Mouse (Mus musculus): ENCODE measurements at regions not wholly inside any gene's neighbourhood (a gene's known extent, or its start where the extent isn't known, plus 50 kb on each side); places are given as distances from the start of the nearest gene placed in this dataset.

DNA sequence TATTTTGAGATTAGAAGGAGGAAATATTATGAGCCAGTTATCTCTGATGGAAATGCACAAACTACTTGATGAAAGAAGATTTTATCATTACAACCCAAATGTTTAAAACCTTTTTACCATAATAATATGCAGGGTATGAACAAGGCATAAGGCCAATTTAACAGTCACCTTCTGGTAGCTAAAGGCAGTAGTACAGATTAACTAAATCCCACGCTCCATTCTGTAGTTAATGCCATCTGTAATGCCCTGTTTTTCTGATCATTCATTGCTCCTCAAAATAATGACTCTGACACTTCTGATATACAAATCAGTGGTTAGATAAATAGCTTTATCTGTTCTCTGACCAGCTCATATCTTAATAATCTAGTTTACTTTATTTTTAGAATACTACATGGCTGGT lies 987.8 kb downstream of the Pcdh7 start:
- DNase-seq (ENCODE audit: extremely low spot score in 1 of 2, low spot score in 1 of 2), result no peak

DNA sequence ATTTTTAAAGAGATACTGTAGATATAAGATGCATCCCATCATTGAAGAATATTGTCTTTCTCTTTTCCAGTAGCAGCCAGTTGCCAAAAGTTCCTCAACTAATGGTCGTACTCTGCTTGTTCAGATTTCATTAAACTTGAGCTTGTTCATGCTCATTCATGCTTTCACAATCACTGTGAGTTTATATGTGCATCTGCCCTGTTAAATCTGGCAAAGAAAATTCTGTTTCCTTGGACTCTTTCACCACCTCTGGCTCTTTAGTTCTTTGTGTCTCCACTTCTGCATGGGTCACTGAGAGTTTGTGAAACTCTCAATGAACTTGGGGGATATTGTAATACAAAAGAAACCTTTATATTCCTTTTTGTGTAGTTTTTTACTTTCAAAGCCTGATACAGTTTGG lies 994.6 kb downstream of the Pcdh7 start:
- no peak for DNase-seq (ENCODE audit: extremely low spot score in 1 of 2, low spot score in 1 of 2)

DNA sequence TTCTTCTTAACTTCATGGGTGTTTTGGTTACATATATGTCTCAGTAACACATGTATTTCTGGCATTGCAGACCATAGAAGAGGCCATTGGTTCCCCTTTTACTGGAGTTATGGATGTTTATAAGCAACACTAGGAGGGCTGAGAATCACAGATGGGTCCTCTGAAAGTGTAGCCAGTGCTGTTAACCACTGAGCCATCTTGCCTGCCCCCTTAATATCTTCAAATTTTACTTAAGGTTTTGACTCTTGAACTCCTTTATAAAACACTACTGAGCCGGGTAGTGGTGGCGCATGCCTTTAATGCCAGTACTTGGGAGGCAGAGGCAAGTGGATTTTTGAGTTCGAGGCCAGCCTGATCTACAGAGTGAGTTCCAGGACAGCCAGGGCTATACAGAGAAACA lies 1015.6 kb downstream of the Pcdh7 start:
- no peak for DNase-seq (ENCODE audit: extremely low spot score in 1 of 2, low spot score in 1 of 2)

DNA sequence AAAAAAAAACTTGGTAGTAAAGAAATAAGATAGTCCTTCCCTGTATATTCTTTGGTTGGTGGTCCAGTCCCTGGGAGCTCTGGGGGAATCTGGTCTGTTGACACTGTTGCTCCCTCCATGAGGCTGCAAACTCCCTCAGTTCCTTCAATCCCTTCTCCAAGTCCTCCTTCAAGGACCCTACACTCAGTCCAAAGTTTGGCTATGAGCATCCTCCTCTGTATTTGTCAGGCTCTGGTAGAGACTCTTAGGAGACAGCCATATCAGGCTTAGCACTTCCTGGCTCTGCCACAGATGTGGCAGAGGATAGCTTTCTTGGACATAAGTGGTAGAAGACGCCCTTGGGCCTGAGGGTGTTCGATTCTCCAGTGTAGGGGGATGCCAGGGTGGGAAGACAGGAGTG lies 1016.2 kb downstream of the Pcdh7 start:
- no peak for DNase-seq (ENCODE audit: extremely low spot score in 1 of 2, low spot score in 1 of 2)

DNA sequence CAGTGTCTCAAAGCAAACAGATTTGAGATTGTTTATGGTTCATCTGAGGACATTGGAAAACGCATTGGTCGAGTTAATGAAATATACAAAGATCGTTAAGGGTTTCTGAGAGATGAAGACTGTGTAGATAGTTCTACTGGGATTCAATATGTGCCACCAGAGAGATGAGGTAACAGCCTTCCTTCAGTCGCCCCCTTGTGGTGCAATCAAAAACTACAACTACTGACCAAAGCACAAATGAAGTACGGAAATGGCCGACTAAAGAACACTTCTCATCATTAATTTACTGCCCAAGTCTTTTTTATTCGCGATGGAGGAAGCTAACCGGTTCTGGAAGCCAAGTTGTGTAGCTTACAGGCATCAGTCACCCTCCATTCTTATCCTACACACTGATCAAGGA lies 1018.8 kb downstream of the Pcdh7 start:
- peak; percentile 53 to 86 for DNase-seq (ENCODE audit: extremely low spot score in 1 of 2, low spot score in 1 of 2)

DNA sequence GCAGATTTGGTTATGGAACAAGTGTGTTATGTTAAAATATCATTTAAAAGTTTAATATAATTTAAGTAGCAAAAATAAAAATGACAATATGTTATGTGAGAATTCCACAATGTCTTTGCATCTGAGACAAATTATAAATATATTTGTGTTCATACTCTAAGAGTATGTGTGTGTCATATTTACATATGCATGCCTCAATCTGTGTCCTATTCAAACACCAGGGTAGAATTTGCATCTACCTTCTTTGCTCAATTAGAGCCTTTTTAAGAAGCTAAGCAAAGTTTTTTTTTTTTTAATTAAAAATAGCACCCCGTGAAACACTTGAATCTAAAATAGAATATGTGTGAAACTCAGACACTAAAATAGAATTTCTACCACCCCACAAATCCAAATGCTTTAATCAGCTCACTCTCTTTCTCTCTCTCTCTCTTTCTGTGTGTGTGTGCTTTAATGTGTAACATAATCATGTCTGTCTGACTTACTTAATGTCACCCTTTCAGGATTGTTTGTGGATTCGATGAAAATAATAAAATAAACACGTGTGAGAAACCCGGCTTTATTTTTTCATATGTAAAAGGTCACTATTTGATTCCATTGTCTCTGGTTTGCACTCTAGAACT lies 1019.6 kb downstream of the Pcdh7 start:
- no peak for DNase-seq (ENCODE audit: extremely low spot score in 1 of 2, low spot score in 1 of 2)

DNA sequence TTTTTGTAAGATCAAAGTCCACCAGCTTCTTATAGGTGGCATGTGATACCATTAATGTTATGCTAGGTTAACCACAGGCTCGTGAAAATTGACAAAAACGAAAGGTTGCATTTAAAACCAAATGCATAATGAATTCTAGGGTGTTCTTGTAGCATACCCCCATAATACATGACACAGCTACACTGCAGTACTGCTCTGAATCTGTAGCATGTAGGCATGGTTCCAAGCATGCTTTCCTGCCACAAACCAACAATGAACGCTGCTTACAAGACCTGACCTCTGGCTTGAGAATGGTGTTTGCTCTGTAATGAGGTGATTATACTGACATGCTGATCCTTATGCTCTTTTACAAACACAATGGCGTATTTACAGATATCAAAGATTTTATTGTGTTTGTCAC lies 1020.3 kb downstream of the Pcdh7 start:
- no peak for DNase-seq (ENCODE audit: extremely low spot score in 1 of 2, low spot score in 1 of 2)

DNA sequence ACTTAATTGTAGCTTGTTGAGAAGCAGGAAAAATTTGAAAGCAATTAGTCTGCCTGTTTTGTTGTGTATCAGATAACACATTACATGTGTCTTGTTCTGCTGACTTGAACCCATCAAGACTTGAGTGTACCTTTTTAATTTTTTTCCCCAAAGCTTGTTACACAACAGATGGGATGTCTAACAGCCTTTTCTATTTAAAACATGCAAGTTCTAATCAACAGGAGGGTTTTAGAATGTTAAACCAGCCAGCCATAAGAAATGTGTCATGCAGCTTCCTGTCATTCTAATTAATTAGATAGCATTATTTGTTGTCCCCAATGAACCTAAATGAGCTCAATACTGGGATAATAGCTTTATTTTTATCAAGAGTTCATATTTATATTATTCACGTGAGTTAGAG lies 1023.0 kb downstream of the Pcdh7 start:
- no peak for DNase-seq (ENCODE audit: extremely low spot score in 1 of 2, low spot score in 1 of 2)

DNA sequence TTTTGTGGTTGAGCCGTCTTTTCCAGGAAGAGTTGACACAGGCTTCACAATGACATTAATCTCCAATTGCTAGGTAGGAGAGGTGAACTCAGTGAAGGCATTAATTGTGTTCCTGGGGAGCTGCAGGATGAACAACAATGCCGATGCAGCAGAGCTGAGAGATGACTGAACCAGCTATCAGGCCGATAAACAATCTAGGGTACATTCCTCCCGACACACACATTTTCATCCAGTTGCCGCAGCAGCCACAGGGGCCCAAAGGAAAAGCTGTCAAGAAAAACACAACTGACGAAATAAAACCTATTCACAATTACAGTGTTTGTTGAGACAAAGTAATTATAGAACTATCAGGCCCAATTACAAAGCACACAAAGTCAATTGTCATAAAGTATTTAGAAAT lies 1029.9 kb downstream of the Pcdh7 start:
- DNase-seq (ENCODE audit: extremely low spot score in 1 of 2, low spot score in 1 of 2), result no peak

DNA sequence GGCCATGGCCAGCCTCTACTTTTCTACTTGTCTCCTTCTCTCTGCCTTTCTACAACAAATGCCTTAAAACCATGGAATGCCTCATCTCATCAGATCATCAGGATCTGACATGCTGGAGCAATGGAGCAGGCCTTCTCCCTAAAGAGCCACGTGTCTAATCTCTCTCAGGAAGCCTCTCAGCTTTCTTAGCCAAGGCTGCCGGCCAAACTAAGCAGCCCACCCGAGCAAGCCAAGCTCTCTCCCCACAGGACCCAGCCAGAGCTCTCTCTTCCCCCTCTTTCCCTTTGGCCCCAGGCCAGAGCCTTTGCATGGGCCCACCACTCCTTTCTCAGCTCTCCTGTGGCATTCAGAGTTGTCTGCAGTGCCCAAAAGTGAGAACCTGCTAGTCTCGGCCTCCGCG lies 1034.0 kb downstream of the Pcdh7 start:
- no peak for DNase-seq (ENCODE audit: extremely low spot score in 1 of 2, low spot score in 1 of 2)

Measured in frontal cortex, adult 2 months (tissue).